Mouse (Mus musculus) liver, embryonic 15.5 days (tissue): ENCODE results near the gene Cplx1. TPM values are rescaled to one million over a fixed set of nuclear protein-coding genes. Genes with fewer than 3 reads are reported as not detected.
A peak's percentile ranks its signal among the peaks of the same experiment; 100 is the strongest.
"Not testable (repeated sequence)": the region's sequence is repeated elsewhere in the genome, so short reads cannot be mapped to it uniquely, and the experiment has no call there.

ENCODE experiments used
- ATAC-seq: fragments of 200-750 bp; cut with Nextera tagmentation; 2 replicates; pipeline ENCODE4 v1.8.0; 2017; ENCODE audit warnings: moderate number of reproducible peaks, mild to moderate bottlenecking, moderate library complexity; ENCODE audit not compliant: insufficient read depth
- H3K27ac ChIP-seq: fragments of 300-500 bp; sonication (generic); replicated peaks from 2 replicates; pipeline ENCODE4 v1.5.1; 2015; ENCODE audit warnings: mild to moderate bottlenecking, inconsistent platforms
- H3K27me3 ChIP-seq: fragments of 300-500 bp; sonication (generic); 2 replicates; pipeline ENCODE4 v1.6.1; 2015; ENCODE audit warnings: mild to moderate bottlenecking, inconsistent platforms
- H3K36me3 ChIP-seq: fragments of 300-500 bp; sonication (generic); replicated peaks from 2 replicates; pipeline ENCODE4 v1.6.1; 2015; ENCODE audit warnings: moderate library complexity, mild to moderate bottlenecking, inconsistent platforms
- H3K4me1 ChIP-seq: fragments of 300-500 bp; sonication (generic); replicated peaks from 2 replicates; pipeline ENCODE4 v1.6.1; 2015; ENCODE audit warnings: inconsistent platforms
- H3K4me2 ChIP-seq: fragments of 300-500 bp; sonication (generic); 2 replicates; pipeline ENCODE4 v1.6.1; 2015; ENCODE audit warnings: moderate library complexity, mild to moderate bottlenecking, inconsistent platforms
- H3K4me3 ChIP-seq: fragments of 300-500 bp; sonication (generic); replicated peaks from 2 replicates; pipeline ENCODE4 v1.5.1; 2015; ENCODE audit warnings: mild to moderate bottlenecking, inconsistent platforms
- H3K9ac ChIP-seq: fragments of 300-500 bp; sonication (generic); 2 replicates; pipeline ENCODE4 v1.6.1; 2015; ENCODE audit warnings: moderate library complexity, mild to moderate bottlenecking, inconsistent platforms
- H3K9me3 ChIP-seq: fragments of 300-500 bp; sonication (generic); replicated peaks from 2 replicates; pipeline ENCODE4 v1.6.1; 2016; ENCODE audit warnings: inconsistent platforms
- WGBS: fragments of 180-500 bp; shearing (Covaris S2); methylation state at CpG from one replicate; pipeline ENCODE4 v1.1.7; 2015; ENCODE audit warnings: mixed read lengths; ENCODE audit not compliant: insufficient replicate concordance; 5-methylcytosine and 5-hydroxymethylcytosine counted together
- polyA plus RNA-seq: library from polyadenylated mRNA; unstranded; fragments of >200 nt; fragmentation: Nextera tagmentation; extraction: Ambion mirVana; gene quantifications from 2 replicates; pipeline ENCODE4 v1.2.1, GENCODE M21; 2015

The Cplx1 gene
- polyA plus RNA-seq, 1 experiment from 2014 or later = 0.08 TPM

DNA sequence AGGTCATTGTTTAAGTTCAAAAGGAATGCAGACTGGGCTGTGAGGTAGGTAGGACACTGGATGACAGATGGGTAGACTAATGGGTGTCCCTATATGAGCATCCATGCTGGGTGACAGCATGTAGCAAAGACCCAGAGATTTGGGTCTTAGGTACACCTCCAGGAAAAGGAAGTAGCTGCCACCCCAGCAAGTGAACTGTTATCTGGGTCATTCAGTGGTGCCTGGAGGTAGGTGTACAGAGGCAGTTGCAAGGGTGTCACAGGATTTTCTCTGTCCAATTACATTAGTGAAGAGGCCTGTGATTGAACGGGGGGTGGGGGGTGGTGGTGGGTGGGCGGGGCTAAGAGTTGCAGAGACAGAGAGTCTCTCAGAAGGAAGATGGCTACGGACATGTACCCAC lies 33.2 kb downstream of the Cplx1 start:
- no peaks in the 10 kb centered on the region for H3K9me3 ChIP-seq
- no peaks in the 10 kb centered on the region for H3K27me3 ChIP-seq
- no peak overlapping the region for H3K4me3 ChIP-seq
- no peak overlapping the region for H3K9ac ChIP-seq
- H3K36me3 ChIP-seq = no peaks in the 10 kb centered on the region
- WGBS = 58% methylated on average over 3 of the region's 3 CpGs
- peaks cover 7% of the 10 kb centered on the region for H3K4me1 ChIP-seq
- ATAC-seq = no peak
- H3K4me2 ChIP-seq = no peak overlapping the region
- H3K27ac ChIP-seq = no peak overlapping the region

GRCm38 (mm10) chr5:108515581-108516361 lies 34.1 kb downstream of the Cplx1 start:
- Histone ChIP-seq H3K27me3 (no peaks in the 10 kb centered on the region), H3K4me2 (no peak overlapping the region), H3K4me3 (no peak overlapping the region), H3K9ac (no peak overlapping the region), H3K36me3 (no peaks in the 10 kb centered on the region), H3K4me1 (peaks cover 7% of the 10 kb centered on the region), H3K9me3 (no peaks in the 10 kb centered on the region), H3K27ac (no peak overlapping the region)
- WGBS = 49% methylated on average over 6 of the region's 6 CpGs
- no peak for ATAC-seq

GRCm38 (mm10) chr5:108502286-108502685 lies 47.5 kb downstream of the Cplx1 start:
- ATAC-seq = no peak
- Histone ChIP-seq H3K4me1 (no peaks in the 10 kb centered on the region), H3K9ac (no peak overlapping the region), H3K9me3 (no peaks in the 10 kb centered on the region), H3K4me2 (no peak overlapping the region), H3K36me3 (peaks cover 67% of the 10 kb centered on the region), H3K4me3 (no peak overlapping the region), H3K27ac (no peak overlapping the region), H3K27me3 (no peaks in the 10 kb centered on the region)
- 80% methylated on average over 18 of the region's 18 CpGs for WGBS

GRCm38 (mm10) chr5:108501573-108501972 lies 48.3 kb downstream of the Cplx1 start:
- 35% methylated on average over 1 of the region's 1 CpGs for WGBS
- Histone ChIP-seq H3K27me3 (no peaks in the 10 kb centered on the region), H3K9ac (no peak overlapping the region), H3K9me3 (no peaks in the 10 kb centered on the region), H3K4me2 (no peak overlapping the region), H3K4me1 (no peaks in the 10 kb centered on the region), H3K4me3 (no peak overlapping the region), H3K36me3 (peaks cover 74% of the 10 kb centered on the region), H3K27ac (no peak overlapping the region)
- ATAC-seq = no peak

DNA sequence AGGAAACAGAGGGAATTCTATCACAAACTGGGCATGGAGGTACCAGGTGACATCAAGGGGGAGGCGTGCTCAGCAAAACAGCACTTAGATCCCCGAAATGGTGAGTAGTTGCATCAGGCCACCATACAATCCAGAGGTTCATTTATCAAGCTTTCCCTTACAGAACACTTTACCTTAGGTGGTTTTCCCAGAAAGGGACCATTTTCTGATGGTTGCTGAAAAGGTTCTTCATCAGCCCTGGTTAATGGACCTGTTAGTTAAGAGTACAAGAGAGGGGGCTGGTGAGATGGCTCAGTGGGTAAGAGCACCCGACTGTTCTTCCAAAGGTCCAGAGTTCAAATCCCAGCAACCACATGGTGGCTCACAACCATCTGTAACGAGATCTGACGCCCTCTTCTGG lies 63.7 kb downstream of the Cplx1 start:
- WGBS = 77% methylated on average over 5 of the region's 5 CpGs
- H3K4me2 ChIP-seq, ATAC-seq, H3K27me3 ChIP-seq, H3K27ac ChIP-seq, H3K9me3 ChIP-seq, H3K9ac ChIP-seq, H3K4me1 ChIP-seq, H3K4me3 ChIP-seq: not testable (repeated sequence)
- H3K36me3 ChIP-seq = peaks cover 74% of the 10 kb centered on the region

GRCm38 (mm10) chr5:108485239-108485638 lies 64.6 kb downstream of the Cplx1 start:
- H3K27me3 ChIP-seq = no peaks in the 10 kb centered on the region
- H3K4me2 ChIP-seq = no peak overlapping the region
- peaks cover 66% of the 10 kb centered on the region for H3K36me3 ChIP-seq
- H3K9me3 ChIP-seq = no peaks in the 10 kb centered on the region
- H3K27ac ChIP-seq = no peak overlapping the region
- no peak overlapping the region for H3K4me3 ChIP-seq
- H3K9ac ChIP-seq = no peak overlapping the region
- no peak for ATAC-seq
- peaks cover 8% of the 10 kb centered on the region for H3K4me1 ChIP-seq
- 78% methylated on average over 2 of the region's 2 CpGs for WGBS

DNA sequence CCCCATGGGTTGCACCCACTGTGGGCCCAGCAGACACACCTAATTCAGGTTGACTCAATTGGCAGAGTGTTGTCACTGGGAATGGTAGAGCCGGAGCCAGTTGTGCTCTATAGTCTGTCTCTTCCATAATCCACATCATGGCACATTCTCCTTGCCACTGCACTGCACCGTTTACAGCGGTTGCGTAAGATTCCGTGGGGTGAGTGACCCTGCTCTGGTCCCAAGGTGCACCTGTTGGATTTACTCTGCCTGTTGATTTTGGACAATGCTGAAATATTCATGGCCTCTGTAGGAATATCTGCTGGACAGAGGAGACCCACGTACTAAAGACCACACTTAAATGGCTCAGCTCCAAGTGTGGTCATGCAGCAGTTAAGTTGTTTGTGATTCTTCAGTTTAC lies 66.8 kb downstream of the Cplx1 start:
- Histone ChIP-seq H3K27me3 (no peaks in the 10 kb centered on the region), H3K27ac (no peak overlapping the region), H3K4me3 (no peak overlapping the region), H3K4me1 (peaks cover 8% of the 10 kb centered on the region), H3K4me2 (no peak overlapping the region), H3K9ac (no peak overlapping the region), H3K36me3 (peaks cover 60% of the 10 kb centered on the region), H3K9me3 (no peaks in the 10 kb centered on the region)
- ATAC-seq = peak; percentile 60
- 76% methylated on average over 6 of the region's 6 CpGs for WGBS

DNA sequence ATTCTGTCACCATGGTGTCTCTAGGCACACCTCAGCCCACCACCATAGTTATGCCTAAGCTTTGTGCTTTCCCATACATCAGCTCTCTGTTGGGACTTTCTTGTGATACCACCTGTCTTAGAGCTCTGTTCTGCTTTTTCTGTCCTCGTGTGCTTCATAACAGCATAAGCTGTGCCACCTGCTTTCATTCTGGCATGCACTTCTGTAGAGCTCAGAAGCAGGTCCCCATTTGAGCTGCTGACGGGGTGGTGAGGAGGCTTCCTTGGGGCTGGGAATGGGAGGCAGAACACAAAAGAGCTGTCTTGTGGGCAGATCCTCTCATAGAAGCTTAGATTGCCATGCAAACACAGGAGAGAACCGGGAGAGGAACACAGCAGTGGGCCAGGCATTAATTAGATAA lies 73.8 kb downstream of the Cplx1 start:
- Histone ChIP-seq H3K9ac (no peak overlapping the region), H3K27me3 (no peaks in the 10 kb centered on the region), H3K4me2 (no peak overlapping the region), H3K27ac (no peak overlapping the region), H3K4me1 (no peaks in the 10 kb centered on the region), H3K9me3 (no peaks in the 10 kb centered on the region), H3K4me3 (no peak overlapping the region), H3K36me3 (peaks cover 76% of the 10 kb centered on the region)
- WGBS = 79% methylated on average over 3 of the region's 3 CpGs
- no peak for ATAC-seq

DNA sequence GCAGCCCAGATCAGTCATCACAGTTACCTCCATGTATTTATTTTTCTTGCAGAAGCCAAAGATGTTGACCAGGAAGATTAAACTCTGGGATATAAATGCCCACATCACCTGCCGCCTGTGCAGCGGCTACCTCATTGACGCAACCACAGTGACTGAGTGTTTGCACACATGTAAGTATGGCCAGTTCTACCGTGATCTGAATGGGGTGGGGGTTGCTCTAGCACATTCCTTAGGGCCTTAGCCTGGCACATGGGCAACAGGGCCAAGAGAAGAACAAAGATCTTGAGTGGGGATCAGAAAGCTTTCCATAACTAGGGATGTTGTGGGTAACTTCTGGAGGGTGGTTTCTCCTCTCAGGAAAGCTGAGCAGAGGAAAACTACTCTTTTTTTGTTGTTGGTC lies 76.1 kb downstream of the Cplx1 start:
- no peak overlapping the region for H3K27ac ChIP-seq
- peaks cover 5% of the 10 kb centered on the region; the same call in 1 of the 2 replicates for H3K4me1 ChIP-seq
- no peaks in the 10 kb centered on the region for H3K27me3 ChIP-seq
- H3K9me3 ChIP-seq = no peaks in the 10 kb centered on the region
- no peak overlapping the region for H3K4me2 ChIP-seq
- H3K36me3 ChIP-seq = peaks cover 74% of the 10 kb centered on the region
- ATAC-seq = no peak
- H3K4me3 ChIP-seq = no peak overlapping the region
- no peak overlapping the region for H3K9ac ChIP-seq
- WGBS = 88% methylated on average over 4 of the region's 4 CpGs

DNA sequence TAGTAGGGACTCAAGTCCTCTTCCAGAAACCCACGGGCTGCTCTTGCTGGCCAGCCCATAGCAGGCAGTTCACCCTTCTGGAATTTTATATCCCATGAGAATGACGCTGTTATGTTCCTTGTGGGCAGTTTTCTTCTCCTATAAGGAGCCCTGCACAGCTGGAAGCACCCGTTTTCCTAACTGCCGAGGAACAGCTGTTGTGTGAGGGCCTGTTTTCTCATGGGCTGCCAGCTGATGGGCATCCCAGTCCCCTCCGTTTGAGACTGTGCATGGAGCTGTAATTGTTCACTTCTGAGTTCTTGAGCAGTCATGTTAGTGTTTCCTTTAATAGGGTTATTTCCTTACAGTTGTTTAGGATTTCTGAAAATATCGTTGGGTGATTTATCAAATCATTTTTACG lies 80.2 kb downstream of the Cplx1 start:
- ATAC-seq = no peak
- peaks cover 40% of the 10 kb centered on the region for H3K4me1 ChIP-seq
- no peak overlapping the region for H3K27ac ChIP-seq
- H3K4me2 ChIP-seq = no peak overlapping the region
- H3K27me3 ChIP-seq = no peaks in the 10 kb centered on the region
- peaks cover 40% of the 10 kb centered on the region for H3K36me3 ChIP-seq
- 77% methylated on average over 7 of the region's 7 CpGs for WGBS
- no peak overlapping the region for H3K9ac ChIP-seq
- no peak overlapping the region for H3K4me3 ChIP-seq
- no peaks in the 10 kb centered on the region for H3K9me3 ChIP-seq
